10 mouse cellular contexts compared by ENCODE assay signal in the genomic region with DNA sequence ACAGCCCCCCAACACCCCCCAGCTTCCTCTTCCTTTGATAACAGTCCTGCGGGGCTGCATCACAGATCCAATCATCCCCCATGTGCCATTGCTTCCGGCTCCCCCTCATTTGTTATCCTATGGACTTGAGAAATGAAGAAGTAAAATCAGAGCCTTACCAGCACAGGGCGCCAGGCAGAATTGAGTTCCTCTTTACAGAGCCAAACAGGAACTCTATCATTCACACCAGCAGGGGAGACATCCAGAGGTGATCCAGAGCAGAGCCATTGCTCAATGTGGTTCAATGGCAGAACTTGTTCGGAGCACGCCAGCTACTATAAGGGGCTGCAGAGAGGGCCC. TPM values are rescaled to one million over a fixed set of nuclear protein-coding genes. Genes with fewer than 3 reads are reported as not detected.
DNase-seq lines count a peak whose midpoint lies in the region; ATAC-seq and TF ChIP-seq lines count a peak whose summit lies in the region.
"Had no signal": no experiment of that assay in that cellular context is flagged by ENCODE, and none has a peak within 500 bp of the region (broad histone marks: within the 10 kb centered on the region; RNA-seq: fewer than 3 reads in every experiment).

No protein-coding gene starts in this region.

- peak; percentile 10 for DNase-seq in kidney, postnatal 0 days (ENCODE audit: low spot score)
- DNase-seq in kidney, adult 2 months: no peak
- no peak for DNase-seq in liver, embryonic 11.5 days (ENCODE audit: low spot score)
- DNase-seq in cerebellum, adult 11 months: no peak
- no peak for DNase-seq in gastrocnemius, postnatal 25 days
- DNase-seq in embryo, embryonic 11 days: no peak
- DNase-seq: right cerebral cortex, adult 18-20 months had no signal

- H3K4me2 ChIP-seq in kidney, postnatal 0 days (ENCODE audit: low read length): 0 out of 2 replicates have a peak overlapping the region, but pooled peaks have one; percentile 18
- H3K4me2 ChIP-seq in liver, embryonic 11.5 days: peak overlapping the region; percentile 41

- H3K27ac ChIP-seq in kidney, postnatal 0 days: no peak overlapping the region
- no peak overlapping the region for H3K27ac ChIP-seq in kidney, adult 2 months (ENCODE audit: insufficient read depth, low read depth, low read length)
- H3K27ac ChIP-seq in bone marrow, adult 2 months (ENCODE audit: control insufficient read depth, insufficient read depth, low read depth, low read length, poor library complexity): peak overlapping the region; percentile 46; the same call in 1 of the 2 replicates
- peak overlapping the region; percentile 25; the same call in 1 of the 2 replicates for H3K27ac ChIP-seq in liver, embryonic 11.5 days (ENCODE audit: low read depth, low read length)
- H3K27ac ChIP-seq: layer of hippocampus, adult 2 months had no signal

- no peaks in the 10 kb centered on the region for H3K27me3 ChIP-seq in kidney, postnatal 0 days (ENCODE audit: insufficient read depth, low read length)
- H3K27me3 ChIP-seq in kidney, adult 2 months (replicated peaks; ENCODE audit: control insufficient read depth, insufficient read depth, low read length): no peaks in the 10 kb centered on the region
- H3K27me3 ChIP-seq in liver, embryonic 11.5 days (replicated peaks; ENCODE audit: control insufficient read depth, insufficient read depth, low read length): no peaks in the 10 kb centered on the region

- no peaks in the 10 kb centered on the region for H3K36me3 ChIP-seq in kidney, postnatal 0 days (ENCODE audit: insufficient read depth, low read length)
- no peaks in the 10 kb centered on the region for H3K36me3 ChIP-seq in kidney, adult 2 months (ENCODE audit: control insufficient read depth, insufficient read depth, low read length)
- no peaks in the 10 kb centered on the region for H3K36me3 ChIP-seq in liver, embryonic 11.5 days (ENCODE audit: control insufficient read depth, insufficient read depth, low read length)

- WGBS in kidney, postnatal 0 days: 58% methylated on average over 5 of the region's 5 CpGs
- WGBS in kidney, adult 2 months: 70% methylated on average over 5 of the region's 5 CpGs
- WGBS in bone marrow, adult 2 months: 4% methylated on average over 5 of the region's 5 CpGs
- 38% methylated on average over 5 of the region's 5 CpGs for WGBS in liver, embryonic 11.5 days

- H3K4me1 ChIP-seq in kidney, postnatal 0 days (replicated peaks; ENCODE audit: insufficient read depth, low read length): no peaks in the 10 kb centered on the region
- H3K4me1 ChIP-seq in kidney, adult 2 months (ENCODE audit: control insufficient read depth, insufficient read depth, low read length): no peaks in the 10 kb centered on the region
- no peaks in the 10 kb centered on the region for H3K4me1 ChIP-seq in bone marrow, adult 2 months (ENCODE audit: control insufficient read depth, insufficient read depth, low read length)
- peaks cover 6% of the 10 kb centered on the region; the same call in 1 of the 2 replicates for H3K4me1 ChIP-seq in liver, embryonic 11.5 days (replicated peaks; ENCODE audit: control insufficient read depth, insufficient read depth, low read length)

- no peaks in the 10 kb centered on the region for H3K9me3 ChIP-seq in kidney, postnatal 0 days (replicated peaks; ENCODE audit: low read length)
- H3K9me3 ChIP-seq in liver, embryonic 11.5 days (ENCODE audit: control insufficient read depth, low read length): no peaks in the 10 kb centered on the region

- TF ChIP-seq CTCF in kidney, postnatal 0 days (IDR thresholded peaks at IDR 0.05; ENCODE audit: low read depth): no peak
- no peak for TF ChIP-seq CTCF in kidney, adult 2 months (conservative IDR thresholded peaks at IDR 0.05; ENCODE audit: insufficient read depth, insufficient read length, low read depth, low read length)
- TF ChIP-seq CTCF in bone marrow, adult 2 months (IDR thresholded peaks at IDR 0.05; ENCODE audit: control insufficient read depth, insufficient read depth, low read length): no peak

- H3K4me3 ChIP-seq in kidney, postnatal 0 days (replicated peaks; ENCODE audit: low read depth, low read length): no peak overlapping the region
- no peak overlapping the region for H3K4me3 ChIP-seq in kidney, adult 2 months (ENCODE audit: insufficient read depth, low read depth, low read length)
- H3K4me3 ChIP-seq in bone marrow, adult 2 months (replicated peaks; ENCODE audit: control insufficient read depth, low read depth, low read length): peak overlapping the region; percentile 5
- H3K4me3 ChIP-seq in liver, embryonic 11.5 days (ENCODE audit: low read depth, low read length): 0 out of 2 replicates have a peak overlapping the region, but pooled peaks have one; percentile 11
- H3K4me3 ChIP-seq: layer of hippocampus, adult 2 months had no signal

- no peak for ATAC-seq in kidney, postnatal 0 days (replicated peaks; ENCODE audit: low FRiP score, low read depth)
- no peak for ATAC-seq in liver, embryonic 11.5 days (replicated peaks; ENCODE audit: low FRiP score)
- ATAC-seq in megakaryocyte progenitor cell, adult 5-6 weeks (replicated peaks; ENCODE audit: poor library complexity): peak; percentile 96

- TF ChIP-seq POLR2A in kidney, adult 2 months (IDR thresholded peaks at IDR 0.05; ENCODE audit: low read depth, low read length): no peak
- no peak for TF ChIP-seq POLR2A in bone marrow, adult 2 months (IDR thresholded peaks at IDR 0.05; ENCODE audit: borderline replicate concordance, control insufficient read depth, low read depth, low read length)

- no peak overlapping the region for H3K9ac ChIP-seq in kidney, postnatal 0 days (ENCODE audit: low read depth, low read length)
- H3K9ac ChIP-seq in liver, embryonic 11.5 days (ENCODE audit: low read depth, low read length): 0 out of 2 replicates have a peak overlapping the region, but pooled peaks have one; percentile 22

RNA-seq across cellular contexts. Expression of gene Scarb1, which starts 17.3 kb away (rescaled TPM):
- polyA plus RNA-seq in kidney, postnatal 0 days (2015; fragmentation: Nextera tagmentation; extraction: Ambion mirVana): 49.0 and 51.3 TPM in 2 replicates
- 35.5 and 42.8 TPM in 2 replicates for polyA plus RNA-seq in kidney, adult 2 months (2012; rRNA removed)
- 24.6 and 26.9 TPM in 2 replicates for polyA plus RNA-seq in bone marrow, adult 2 months (2011; ENCODE audit: insufficient read depth, insufficient read length, low replicate concordance, missing spikeins)
- polyA plus RNA-seq in liver, embryonic 11.5 days (2014; fragmentation: Nextera tagmentation; extraction: Ambion mirVana): 104 and 108 TPM in 2 replicates
- 58.9 and 60.4 TPM in 2 replicates for total RNA-seq in megakaryocyte progenitor cell, adult 5-6 weeks (2015)
- 52.3 and 59.6 TPM in 2 replicates for total RNA-seq in megakaryocyte progenitor cell, adult 5-6 weeks (2017)
- total RNA-seq in gastrocnemius, postnatal 25 days (2021): 10 to 100 TPM; 11.7 to 25.2 TPM

RNA-seq across cellular contexts. Expression of gene Gm10382, which starts 30.9 kb away (rescaled TPM):
- polyA plus RNA-seq in kidney, postnatal 0 days (2015; fragmentation: Nextera tagmentation; extraction: Ambion mirVana): 0.40 and 0.74 TPM in 2 replicates
- polyA plus RNA-seq in kidney, adult 2 months (2012; rRNA removed): 0.33 and 0.58 TPM in 2 replicates
- not detected in 2 replicates for polyA plus RNA-seq in bone marrow, adult 2 months (2011; ENCODE audit: insufficient read depth, insufficient read length, low replicate concordance, missing spikeins)
- 0.18 and 0.34 TPM in 2 replicates for polyA plus RNA-seq in liver, embryonic 11.5 days (2014; fragmentation: Nextera tagmentation; extraction: Ambion mirVana)
- not detected in 2 replicates for total RNA-seq in megakaryocyte progenitor cell, adult 5-6 weeks (2015)
- total RNA-seq in megakaryocyte progenitor cell, adult 5-6 weeks (2017): 0.91 and 1.3 TPM in 2 replicates
- total RNA-seq in gastrocnemius, postnatal 25 days (2021): not detected
- total RNA-seq: layer of hippocampus, adult 2 months had no signal

RNA-seq across cellular contexts. Expression of gene Ubc, which starts 31.8 kb away (rescaled TPM):
- 702 and 872 TPM in 2 replicates for polyA plus RNA-seq in kidney, postnatal 0 days (2015; fragmentation: Nextera tagmentation; extraction: Ambion mirVana)
- polyA plus RNA-seq in kidney, adult 2 months (2012; rRNA removed): 1,123 and 1,352 TPM in 2 replicates
- 98.4 and 168 TPM in 2 replicates for polyA plus RNA-seq in bone marrow, adult 2 months (2011; ENCODE audit: insufficient read depth, insufficient read length, low replicate concordance, missing spikeins)
- 772 and 827 TPM in 2 replicates for polyA plus RNA-seq in liver, embryonic 11.5 days (2014; fragmentation: Nextera tagmentation; extraction: Ambion mirVana)
- 172 and 201 TPM in 2 replicates for total RNA-seq in megakaryocyte progenitor cell, adult 5-6 weeks (2015)
- 204 and 293 TPM in 2 replicates for total RNA-seq in megakaryocyte progenitor cell, adult 5-6 weeks (2017)
- 1,000 to 10,000 TPM in 1 of 2 experiments, 100 to 1,000 TPM in 1; 606 to 1,413 TPM for total RNA-seq in gastrocnemius, postnatal 25 days (2021)

Comparison
In these comparisons a context has a peak if more than half of its experiments do, and no peak if none do; other contexts are left out.
1. H3K27ac ChIP-seq: peak in bone marrow, adult 2 months (single experiment) and liver, embryonic 11.5 days (single experiment); none in kidney, postnatal 0 days (single experiment) and kidney, adult 2 months (single experiment).
2. H3K4me3 ChIP-seq: peak in bone marrow, adult 2 months (single experiment) and liver, embryonic 11.5 days (single experiment); none in kidney, postnatal 0 days (single experiment) and kidney, adult 2 months (single experiment).